ENCODE assay signal across 7 mouse cellular contexts in the genomic region with DNA sequence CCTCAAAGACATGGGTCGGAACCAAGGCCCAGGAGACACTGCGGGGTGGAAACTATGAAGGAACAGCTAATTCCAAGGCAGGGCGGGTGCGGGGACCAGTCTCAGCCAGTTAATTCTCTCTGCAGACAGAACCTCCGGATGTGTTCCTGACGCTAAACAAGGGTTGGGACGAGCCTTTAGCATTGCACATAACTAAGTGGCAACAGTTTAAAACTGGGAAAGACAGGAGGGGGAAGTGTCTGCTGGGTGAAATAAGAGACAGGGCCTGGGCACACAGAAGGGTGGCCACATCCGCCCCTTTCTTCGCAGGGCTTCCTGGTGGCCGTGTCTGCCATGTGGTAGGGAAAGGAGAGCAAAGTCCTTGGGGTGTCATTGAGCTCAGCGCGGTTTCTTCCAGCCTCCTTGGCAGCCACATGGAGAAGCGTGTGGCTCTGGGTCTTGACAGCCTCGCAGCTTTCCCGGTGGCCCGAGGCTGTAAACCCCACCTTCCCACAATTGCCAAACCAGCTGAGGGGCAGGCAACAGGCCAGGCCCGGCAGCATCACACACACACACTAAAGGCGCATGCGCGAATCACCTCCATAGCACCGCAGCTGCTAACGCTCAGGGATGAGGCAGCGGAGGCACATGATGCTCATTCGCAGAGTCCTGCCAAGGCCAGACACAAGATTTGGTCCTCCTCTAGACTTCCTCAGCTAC.
A peak's percentile ranks its signal among the peaks of the same experiment; 100 is the strongest.
DNase-seq lines count a peak whose midpoint lies in the region; ATAC-seq and TF ChIP-seq lines count a peak whose summit lies in the region.

No protein-coding gene starts in this region.

- peak; percentile 43 to 63 for DNase-seq in left cerebral cortex, postnatal 14 days (ENCODE audit: low spot score in 2 of 2)
- no peak for DNase-seq in left cerebral cortex, adult 18-20 months (ENCODE audit: low spot score in 2 of 2)
- DNase-seq in WW6 (ENCODE audit: low read depth, low spot score) = peak; percentile 57
- DNase-seq in embryonic facial prominence, embryonic 10.5 days (ENCODE audit: low spot score) = peak; percentile 52
- peak; percentile 68 for DNase-seq in heart, postnatal 25 days (ENCODE audit: low spot score)
- peak; percentile 83 for DNase-seq in lung, postnatal 0 days (ENCODE audit: low spot score)
- peak; percentile 57 for DNase-seq in testis, postnatal 14 days (ENCODE audit: low spot score)

- H3K4me3 ChIP-seq in embryonic facial prominence, embryonic 10.5 days = no peak overlapping the region
- no peak overlapping the region for H3K4me3 ChIP-seq in lung, postnatal 0 days (ENCODE audit: low read depth, low read length)

- peak overlapping the region; percentile 26 for H3K27ac ChIP-seq in embryonic facial prominence, embryonic 10.5 days (replicated peaks)
- 0 out of 2 replicates have a peak overlapping the region, but pooled peaks have one; percentile 26 for H3K27ac ChIP-seq in lung, postnatal 0 days (ENCODE audit: low read length)

- WGBS in embryonic facial prominence, embryonic 10.5 days = 71% methylated on average over 24 of the region's 24 CpGs
- 52% methylated on average over 24 of the region's 24 CpGs for WGBS in lung, postnatal 0 days

- no peak overlapping the region for H3K4me2 ChIP-seq in lung, postnatal 0 days (replicated peaks; ENCODE audit: low read depth, low read length)

- no peak for TF ChIP-seq EP300 in lung, postnatal 0 days (IDR thresholded peaks at IDR 0.05)

- no peaks in the 10 kb centered on the region for H3K36me3 ChIP-seq in embryonic facial prominence, embryonic 10.5 days (replicated peaks)
- no peaks in the 10 kb centered on the region for H3K36me3 ChIP-seq in lung, postnatal 0 days (ENCODE audit: insufficient read depth, low read length)

- intact Hi-C loops in left cerebral cortex, postnatal 14 days (cut with DNase I) = loop anchor here (5.0 kb wide), 1 partner anchor 44 kb away; no protein-coding TSS in a partner anchor
- intact Hi-C loops in heart, postnatal 25 days (cut with DNase I) = no loop called here

- ATAC-seq in lung, postnatal 0 days = peak; percentile 62

- H3K9ac ChIP-seq in lung, postnatal 0 days (replicated peaks; ENCODE audit: low read depth) = no peak overlapping the region

- H3K4me1 ChIP-seq in embryonic facial prominence, embryonic 10.5 days = peaks cover 50% of the 10 kb centered on the region
- H3K4me1 ChIP-seq in lung, postnatal 0 days (ENCODE audit: insufficient read depth, low read depth, low read length) = peaks cover 11% of the 10 kb centered on the region; the same call in 1 of the 2 replicates

- TF ChIP-seq CTCF in lung, postnatal 0 days (IDR thresholded peaks at IDR 0.05) = no peak

- H3K9me3 ChIP-seq in embryonic facial prominence, embryonic 10.5 days = no peaks in the 10 kb centered on the region
- H3K9me3 ChIP-seq in lung, postnatal 0 days (ENCODE audit: low read length) = no peaks in the 10 kb centered on the region

- H3K27me3 ChIP-seq in embryonic facial prominence, embryonic 10.5 days (replicated peaks; ENCODE audit: low read depth, poor library complexity, severe bottlenecking) = peaks cover 32% of the 10 kb centered on the region
- H3K27me3 ChIP-seq in lung, postnatal 0 days (replicated peaks; ENCODE audit: insufficient read depth, low read length) = no peaks in the 10 kb centered on the region

Comparison
In these comparisons a context has a peak if more than half of its experiments do, and no peak if none do; other contexts are left out.
1. DNase-seq: peak in left cerebral cortex, postnatal 14 days (2 of 2), WW6 (single experiment), embryonic facial prominence, embryonic 10.5 days (single experiment), heart, postnatal 25 days (single experiment), lung, postnatal 0 days (single experiment) and testis, postnatal 14 days (single experiment); none in left cerebral cortex, adult 18-20 months (0 of 2).